Mouse (Mus musculus) megakaryocyte, embryonic 14.5 days (primary cell): ENCODE results near the gene Rab5c. TPM values are rescaled to one million over a fixed set of nuclear protein-coding genes. Genes with fewer than 3 reads are reported as not detected.

ENCODE experiments used
- H3K27me3 ChIP-seq: replicated peaks from 2 replicates; pipeline ENCODE3; 2012; ENCODE audit warnings: inconsistent platforms
- H3K36me3 ChIP-seq: replicated peaks from 2 replicates; pipeline ENCODE3; 2012; ENCODE audit warnings: low read length, inconsistent platforms, mixed read lengths
- H3K4me1 ChIP-seq: 2 replicates; pipeline ENCODE4 v1.6.1; 2012; ENCODE audit warnings: inconsistent platforms
- H3K4me3 ChIP-seq: replicated peaks from 2 replicates; pipeline ENCODE3; 2012; ENCODE audit warnings: moderate library complexity, mild to moderate bottlenecking, inconsistent platforms
- H3K9me3 ChIP-seq: 2 replicates; pipeline ENCODE4 v1.6.1; 2012; ENCODE audit warnings: inconsistent platforms
- FLI1 ChIP-seq: IDR thresholded peaks from 2 replicates; pipeline ENCODE4 v1.6.1; 2012; ENCODE audit warnings: low read length, inconsistent platforms, mixed read lengths
- GATA1 ChIP-seq: IDR thresholded peaks from 3 replicates; pipeline ENCODE4 v1.6.1; 2012; ENCODE audit warnings: mixed read lengths, low read length, inconsistent platforms, borderline replicate concordance
- polyA plus RNA-seq: library from polyadenylated mRNA; stranded (reverse); fragments of >175 nt; gene quantifications from 2 replicates; pipeline ENCODE4 v1.2.3, GENCODE M21; 2012; ENCODE audit warnings: low replicate concordance; ENCODE audit not compliant: insufficient read depth

Gene Rab5c
- polyA plus RNA-seq, 1 experiment, result 502 TPM

- TF ChIP-seq FLI1 (no peak), GATA1 (no peak)
- Histone ChIP-seq H3K36me3 (peaks cover 65% of the 10 kb centered on the region), H3K4me3 (peak overlapping the region; percentile 92)
Observed at GRCm38 (mm10) chr11:100714534-100714915, 23.5 kb downstream of the Rab5c start.

GRCm38 (mm10) chr11:100713735-100714533 is 24.1 kb downstream of the Rab5c start, which contains the start of gene Hspb9:
Gene Hspb9 (plus strand): TSS chr11:100713850.
- H3K4me1 ChIP-seq, result peaks cover 76% of the 10 kb centered on the region
- H3K4me3 ChIP-seq, result peak within 1 kb of the TSS; percentile 92
- TF ChIP-seq FLI1 (no peak), GATA1 (no peak)
- no peaks in the 10 kb centered on the region for H3K9me3 ChIP-seq
- H3K27me3 ChIP-seq, result no peaks in the 10 kb centered on the region
- peaks cover 65% of the 10 kb centered on the region for H3K36me3 ChIP-seq

More at GRCm38 (mm10) chr11:100714534-100714915, 23.5 kb downstream of the Rab5c start:
- Histone ChIP-seq H3K9me3 (no peaks in the 10 kb centered on the region), H3K27me3 (no peaks in the 10 kb centered on the region), H3K4me1 (peaks cover 81% of the 10 kb centered on the region)

- peak overlapping the region; percentile 92 for H3K4me3 ChIP-seq
Observed at GRCm38 (mm10) chr11:100713174-100713573, 24.8 kb downstream of the Rab5c start.

GRCm38 (mm10) chr11:100711783-100712615 is 26.0 kb downstream of the Rab5c start, which contains the start of gene Kat2a:
Gene Kat2a (minus strand): TSS chr11:100712465.
- peaks cover 66% of the 10 kb centered on the region for H3K4me1 ChIP-seq

More at GRCm38 (mm10) chr11:100713174-100713573, 24.8 kb downstream of the Rab5c start:
- H3K4me1 ChIP-seq, result peaks cover 73% of the 10 kb centered on the region
- H3K36me3 ChIP-seq, result peaks cover 65% of the 10 kb centered on the region
- no peak for TF ChIP-seq GATA1
- no peaks in the 10 kb centered on the region for H3K9me3 ChIP-seq
- H3K27me3 ChIP-seq, result no peaks in the 10 kb centered on the region

GRCm38 (mm10) chr11:100710977-100711376 is 27.0 kb downstream of the Rab5c start:
- TF ChIP-seq GATA1 (no peak), FLI1 (no peak)
- H3K4me1 ChIP-seq, result peaks cover 61% of the 10 kb centered on the region
- no peaks in the 10 kb centered on the region for H3K27me3 ChIP-seq
- no peak overlapping the region for H3K4me3 ChIP-seq
- H3K36me3 ChIP-seq, result peaks cover 65% of the 10 kb centered on the region
- no peaks in the 10 kb centered on the region for H3K9me3 ChIP-seq

More at GRCm38 (mm10) chr11:100711783-100712615, 26.0 kb downstream of the Rab5c start, which contains the start of gene Kat2a:
- Histone ChIP-seq H3K4me3 (peak within 1 kb of the TSS; percentile 94), H3K36me3 (peaks cover 65% of the 10 kb centered on the region), H3K27me3 (no peaks in the 10 kb centered on the region), H3K9me3 (no peaks in the 10 kb centered on the region)
- TF ChIP-seq FLI1, result no peak
- no peak for TF ChIP-seq GATA1

- peaks cover 65% of the 10 kb centered on the region for H3K36me3 ChIP-seq
- no peak overlapping the region for H3K4me3 ChIP-seq
- TF ChIP-seq GATA1 (no peak), FLI1 (no peak)
- no peaks in the 10 kb centered on the region for H3K9me3 ChIP-seq
- no peaks in the 10 kb centered on the region for H3K27me3 ChIP-seq
- peaks cover 57% of the 10 kb centered on the region for H3K4me1 ChIP-seq
Observed at GRCm38 (mm10) chr11:100710528-100710927, 27.5 kb downstream of the Rab5c start.

GRCm38 (mm10) chr11:100709201-100709810 is 28.7 kb downstream of the Rab5c start:
- TF ChIP-seq GATA1, result no peak
- TF ChIP-seq FLI1, result no peak
- H3K4me3 ChIP-seq, result no peak overlapping the region
- H3K36me3 ChIP-seq, result peaks cover 67% of the 10 kb centered on the region
- no peaks in the 10 kb centered on the region for H3K27me3 ChIP-seq
- H3K9me3 ChIP-seq, result no peaks in the 10 kb centered on the region
- H3K4me1 ChIP-seq, result peaks cover 57% of the 10 kb centered on the region

GRCm38 (mm10) chr11:100705095-100705747 is 32.8 kb downstream of the Rab5c start:
- H3K4me3 ChIP-seq, result no peak overlapping the region
- peaks cover 58% of the 10 kb centered on the region for H3K36me3 ChIP-seq
- no peaks in the 10 kb centered on the region for H3K27me3 ChIP-seq
- TF ChIP-seq GATA1 (no peak), FLI1 (no peak)
- H3K4me1 ChIP-seq, result peaks cover 51% of the 10 kb centered on the region
- H3K9me3 ChIP-seq, result no peaks in the 10 kb centered on the region

- no peaks in the 10 kb centered on the region for H3K27me3 ChIP-seq
- H3K4me1 ChIP-seq, result peaks cover 62% of the 10 kb centered on the region
- no peak for TF ChIP-seq GATA1
- TF ChIP-seq FLI1, result no peak
- H3K4me3 ChIP-seq, result peak within 1 kb of the TSS; percentile 92
- no peaks in the 10 kb centered on the region; the same call in 1 of the 2 replicates for H3K9me3 ChIP-seq
- H3K36me3 ChIP-seq, result peaks cover 56% of the 10 kb centered on the region
Observed at GRCm38 (mm10) chr11:100703851-100704531, 34.0 kb downstream of the Rab5c start, which contains the start of gene Dhx58. Gene Dhx58 (minus strand): TSS chr11:100704271.
